Mouse (Mus musculus) erythroblast, embryonic 14.5 days (primary cell): ENCODE results near the gene Zscan26.

Experiments
- GATA1 ChIP-seq: IDR thresholded peaks from 2 replicates; pipeline ENCODE4 v1.6.1; 2012; ENCODE audit warnings: low read length, inconsistent platforms, mixed read lengths
- TAL1 ChIP-seq: IDR thresholded peaks from 3 replicates; pipeline ENCODE4 v1.6.1; 2012; ENCODE audit warnings: low read length, inconsistent platforms, mixed read lengths

DNA sequence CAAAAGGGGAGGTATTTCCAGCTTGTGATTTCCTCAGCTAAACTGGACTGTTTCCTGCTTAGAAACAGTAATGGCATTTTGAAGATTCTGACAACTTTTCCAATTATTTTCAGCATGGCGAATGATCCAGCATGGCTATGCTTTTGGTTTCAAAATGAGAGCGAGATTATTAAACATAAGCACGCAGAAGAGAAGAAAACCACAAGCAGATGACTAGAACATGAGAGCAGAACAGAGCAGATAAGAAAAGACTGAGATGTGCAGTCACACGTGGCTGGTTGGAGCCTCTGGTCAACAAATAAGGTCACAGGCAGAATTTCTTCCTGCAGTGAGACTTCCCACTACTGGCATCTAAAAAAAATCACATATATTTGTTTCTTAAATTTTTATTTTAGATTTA is 38.3 kb downstream of the Zscan26 start:
- TF ChIP-seq TAL1 (no peak), GATA1 (peak; percentile 46)
